Mouse (Mus musculus): ENCODE measurements around the gene Anapc16.

Anapc16 gene

DNA sequence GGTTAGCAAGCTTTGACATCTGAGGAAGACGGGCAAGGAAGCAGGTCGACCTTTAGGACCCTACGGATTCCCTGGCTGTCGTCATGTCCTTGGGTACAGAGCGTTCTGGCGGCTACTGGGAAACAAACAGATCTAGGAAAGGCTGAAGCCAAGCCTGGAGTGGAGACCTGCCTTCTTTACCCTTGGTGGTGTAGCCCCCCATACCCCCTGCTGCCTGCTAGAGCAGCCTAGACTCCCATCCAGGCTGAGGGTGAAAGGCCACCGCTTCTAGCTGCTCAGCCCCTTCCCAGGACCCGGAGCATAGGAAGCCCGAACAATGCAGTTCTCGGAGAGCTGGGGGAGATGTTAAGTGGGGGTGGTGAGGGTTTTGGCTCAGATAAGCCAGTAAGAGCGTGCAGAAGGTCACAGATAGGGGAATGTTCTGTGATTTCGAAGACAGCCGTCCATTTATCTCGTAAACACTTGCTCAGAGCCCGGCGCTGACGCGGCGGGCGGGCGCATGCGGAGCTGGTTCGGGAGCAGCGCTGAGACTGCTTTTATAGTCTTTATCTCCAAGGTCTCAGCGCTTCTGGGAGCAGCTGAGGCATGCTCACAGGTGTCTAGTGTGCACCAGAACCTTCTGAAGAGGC lies 33.0 kb downstream of the Anapc16 start:
- peak; percentile 94 for DNase-seq

GRCm38 (mm10) chr10:59967309-59967942 lies 35.5 kb downstream of the Anapc16 start:
- peak; percentile 47 for DNase-seq

DNA sequence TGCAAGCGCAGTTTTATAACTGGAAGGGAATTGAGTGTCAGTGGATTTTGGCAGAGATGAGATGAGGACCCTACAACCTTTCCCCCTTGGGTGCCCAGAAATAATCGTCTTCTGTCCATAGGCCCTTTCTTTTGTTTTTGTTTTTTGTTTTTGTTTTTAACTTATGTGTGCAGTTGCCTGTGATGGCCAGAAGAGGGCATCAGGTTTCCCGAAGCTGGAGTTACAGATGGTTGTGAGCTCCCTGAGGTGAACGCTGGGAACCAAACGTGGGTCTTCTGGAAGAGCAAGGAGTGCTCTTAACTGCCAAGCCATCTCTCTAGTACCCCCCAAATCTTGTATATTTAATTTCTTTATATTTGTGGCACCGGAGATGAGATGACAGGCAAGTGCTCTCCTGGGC lies 36.2 kb downstream of the Anapc16 start:
- no peak for DNase-seq

- DNase-seq, result no peak
These were observed 37.1 kb downstream of the Anapc16 start for GRCm38 (mm10) chr10:59965788-59966187.

DNA sequence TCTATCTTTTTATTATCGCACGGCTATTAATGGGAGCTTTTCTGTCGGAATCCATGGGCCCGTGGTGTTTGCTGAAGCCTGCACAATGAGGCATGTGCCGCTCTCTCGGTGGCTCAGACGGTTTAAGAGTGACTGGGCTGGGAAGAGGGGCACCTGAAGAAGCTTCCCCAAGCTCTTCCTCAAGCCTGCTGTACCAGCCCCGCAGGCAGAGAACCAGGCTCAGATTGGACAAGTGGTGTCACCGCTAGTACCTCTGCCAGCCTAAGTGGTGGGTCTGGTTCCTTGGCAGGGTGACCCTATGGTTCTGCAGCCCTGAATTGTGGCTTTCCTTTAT lies 37.6 kb downstream of the Anapc16 start:
- DNase-seq, result no peak

DNA sequence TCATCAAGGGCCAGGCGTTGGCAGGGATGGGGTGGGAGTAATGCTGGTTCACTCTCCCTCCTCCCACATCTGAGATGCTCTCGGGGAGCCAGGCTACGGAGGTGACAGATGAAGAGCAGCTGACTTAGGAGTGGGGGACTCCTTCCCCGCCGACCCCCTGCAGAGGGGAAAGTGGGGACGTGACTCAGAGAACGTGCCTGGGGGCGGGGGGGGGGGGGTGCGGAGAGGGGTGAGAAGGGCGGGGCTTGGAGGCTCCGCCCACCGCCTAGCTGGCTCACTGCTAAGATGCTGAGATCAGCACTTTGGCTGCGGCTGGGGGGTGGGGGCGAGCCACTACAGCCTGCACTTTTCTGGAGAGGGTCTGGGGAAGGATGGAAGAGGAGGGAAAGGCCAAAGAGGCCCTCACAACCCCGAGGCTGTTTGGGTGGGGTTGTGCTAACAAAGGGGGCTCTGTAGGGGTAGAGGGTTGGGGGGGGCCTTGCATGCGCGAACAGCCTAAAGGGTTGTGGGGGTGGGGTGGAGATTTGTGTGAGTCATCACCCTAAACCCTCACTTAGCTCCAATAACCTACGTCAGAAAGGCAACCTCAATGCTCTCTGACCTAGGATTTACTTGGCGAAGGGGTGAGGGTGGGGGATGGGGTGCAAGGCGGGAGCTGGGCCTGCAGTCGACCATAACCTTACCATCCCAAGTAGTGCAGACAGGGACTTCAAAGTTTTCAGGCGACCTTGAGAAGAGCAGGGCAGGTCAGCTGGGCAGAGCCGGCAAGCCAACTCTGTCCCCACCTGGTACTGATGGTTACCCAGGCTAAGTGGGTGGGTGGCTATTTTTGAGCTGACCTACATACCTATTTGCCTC lies 38.2 kb downstream of the Anapc16 start:
- DNase-seq, result peak; percentile 13

- DNase-seq, result no peak
These were observed 39.3 kb downstream of the Anapc16 start for GRCm38 (mm10) chr10:59963609-59964008.

DNA sequence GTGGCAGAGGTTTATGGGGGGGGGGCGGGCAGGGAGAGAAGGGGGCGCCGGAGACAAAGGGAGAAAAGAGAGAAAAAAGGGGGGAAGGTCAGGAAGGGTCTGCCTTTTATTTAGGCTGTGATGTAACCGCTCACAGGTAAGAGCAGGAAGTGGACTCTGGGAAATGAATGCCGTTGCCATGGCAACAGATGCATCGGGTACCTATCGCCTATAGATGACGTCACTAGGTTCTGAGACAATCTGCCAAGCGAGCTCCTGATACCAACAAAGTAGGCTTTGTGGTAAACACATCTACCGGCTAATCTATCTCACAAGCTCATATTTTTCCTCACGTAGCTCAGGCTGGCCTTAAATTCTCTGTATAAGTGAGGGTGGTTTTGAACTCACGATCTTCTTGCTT lies 43.4 kb downstream of the Anapc16 start:
- DNase-seq, result no peak

DNA sequence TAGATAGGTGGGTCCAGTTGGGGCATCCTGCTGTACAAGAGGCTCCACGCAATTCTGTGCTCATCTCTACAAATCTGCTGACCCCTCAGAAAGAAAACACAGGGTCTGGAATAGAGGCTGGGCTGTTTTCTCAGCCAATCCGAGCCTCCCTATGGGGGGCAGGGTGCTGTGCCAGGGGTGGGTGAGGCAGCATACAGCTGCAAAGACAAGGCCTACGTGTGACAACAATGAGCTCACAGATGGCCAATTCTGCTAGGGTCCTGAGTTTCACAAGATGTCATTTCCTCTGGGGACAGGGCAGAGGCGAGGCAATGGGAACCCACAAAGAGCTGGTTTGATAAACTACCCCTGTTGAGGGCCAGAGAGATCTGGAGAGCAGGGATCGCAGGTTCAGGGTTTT lies 44.5 kb downstream of the Anapc16 start:
- no peak for DNase-seq

DNA sequence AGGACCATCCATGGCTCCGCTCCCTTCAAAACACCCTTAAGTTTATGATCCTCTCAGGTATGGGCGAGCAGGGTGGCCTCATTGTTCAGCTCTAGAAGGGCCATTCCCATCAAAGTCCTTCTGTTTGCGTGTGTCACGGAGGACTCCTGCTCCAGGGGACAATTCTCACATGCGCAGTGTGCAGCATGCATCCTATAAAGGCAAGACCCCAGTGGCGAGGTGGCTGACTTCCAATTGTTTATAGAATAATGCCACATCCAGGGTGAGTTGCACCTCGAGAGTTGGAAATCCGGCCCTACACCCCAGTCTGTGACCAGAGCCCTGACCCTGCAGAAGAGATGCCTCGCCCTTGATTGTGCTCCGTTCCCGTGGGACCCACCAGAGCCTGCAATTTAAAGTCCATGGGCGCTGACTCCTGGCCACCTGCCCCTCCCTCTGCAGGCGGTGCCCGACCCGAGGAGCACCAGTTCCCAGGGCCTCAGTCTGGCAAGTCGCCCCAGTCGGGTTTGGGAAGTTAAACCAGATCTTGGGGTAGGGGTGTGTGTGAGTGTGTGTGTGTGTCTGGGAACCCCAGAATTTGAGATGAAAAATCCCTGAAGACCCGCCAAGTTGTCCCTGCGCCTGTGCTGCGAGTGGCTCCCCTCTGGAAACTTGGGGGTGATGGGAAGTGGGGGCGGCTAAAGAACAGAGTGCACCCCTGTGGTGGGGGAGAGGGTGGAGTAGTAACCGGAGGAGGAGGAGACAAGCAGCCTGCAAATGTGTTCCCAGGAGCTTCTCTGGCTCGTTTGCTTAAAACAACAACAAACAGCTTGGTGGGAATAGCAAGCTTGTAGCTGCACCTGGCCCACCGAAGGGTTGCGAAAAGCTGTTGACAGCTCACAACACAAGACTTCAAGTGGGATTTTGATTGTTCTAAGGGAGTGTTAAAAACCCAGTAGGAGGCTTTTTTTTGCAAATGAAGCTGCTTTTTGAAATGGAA lies 45.5 kb downstream of the Anapc16 start:
- DNase-seq, result peak; percentile 27

- DNase-seq, result no peak
These were observed 46.3 kb downstream of the Anapc16 start for GRCm38 (mm10) chr10:59956681-59957080.

DNA sequence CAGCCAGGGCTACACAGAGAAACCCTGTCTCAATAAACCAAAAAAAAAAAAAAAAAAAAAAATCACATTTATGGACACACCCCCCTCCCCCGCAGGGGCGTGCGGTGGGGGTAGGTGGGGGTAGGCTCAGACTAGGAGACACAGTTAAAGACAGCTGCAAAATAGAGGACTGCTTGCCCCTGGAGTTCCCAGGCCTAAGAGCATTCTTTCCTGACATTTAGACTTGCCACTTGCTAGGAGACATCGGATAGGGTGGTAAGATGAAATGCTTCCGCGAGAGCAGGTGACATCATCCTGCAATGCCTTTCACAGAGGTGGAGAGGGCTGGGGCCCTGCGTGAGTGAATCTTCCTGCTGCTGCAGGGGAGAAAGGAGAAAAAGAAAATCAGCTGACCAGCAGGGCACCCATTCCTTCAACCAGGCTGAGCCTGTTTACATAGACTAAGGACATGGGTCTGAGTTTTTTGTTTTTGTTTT lies 49.3 kb downstream of the Anapc16 start:
- DNase-seq, result no peak

DNA sequence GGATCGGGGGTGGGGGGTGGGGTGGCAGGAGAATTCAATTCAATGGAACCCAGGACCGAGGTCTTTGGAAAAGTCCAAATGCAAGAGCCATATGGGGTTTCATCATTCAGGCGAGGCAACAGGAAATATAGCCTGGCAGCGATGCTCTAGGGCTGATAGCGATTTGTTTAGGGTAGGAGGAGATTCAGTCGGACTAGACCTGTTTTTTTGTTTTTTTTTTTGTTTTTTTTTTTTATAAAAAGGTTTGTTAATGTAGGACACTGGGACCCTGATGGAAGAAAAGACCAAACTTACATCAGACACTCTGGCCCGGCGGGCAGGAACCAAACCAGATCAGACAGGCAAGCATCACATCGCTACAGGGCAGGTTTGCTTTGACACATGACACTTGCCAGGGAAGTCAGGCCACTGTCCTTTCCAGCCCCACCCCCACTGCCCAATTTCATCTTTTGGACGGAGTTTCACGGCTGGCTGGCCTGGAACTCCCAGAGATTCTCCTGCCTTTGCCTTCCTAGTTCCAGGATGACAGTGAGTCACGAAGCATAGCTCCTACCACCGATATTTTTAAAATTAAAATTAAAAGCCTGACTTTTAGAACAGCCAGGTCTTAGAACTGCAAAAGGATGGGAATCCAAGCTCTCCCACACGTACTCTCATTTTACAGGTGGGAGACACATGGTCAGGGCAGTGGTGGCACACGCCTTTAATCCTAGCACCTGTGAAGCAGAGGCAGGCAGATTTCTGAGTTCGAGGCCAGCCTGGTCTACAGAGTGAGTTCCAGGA lies 50.0 kb downstream of the Anapc16 start:
- peak; percentile 43 for DNase-seq

- no peak for DNase-seq
These were observed 50.7 kb downstream of the Anapc16 start for GRCm38 (mm10) chr10:59952152-59952780.

- peak; percentile 100 for DNase-seq
These were observed 51.5 kb downstream of the Anapc16 start, which contains the start of gene Ddit4 for GRCm38 (mm10) chr10:59951211-59952151. TSS of gene Ddit4 (minus strand) at chr10:59951834.

- DNase-seq, result peak; percentile 91
These were observed 52.2 kb downstream of the Anapc16 start for GRCm38 (mm10) chr10:59950716-59951191.

DNA sequence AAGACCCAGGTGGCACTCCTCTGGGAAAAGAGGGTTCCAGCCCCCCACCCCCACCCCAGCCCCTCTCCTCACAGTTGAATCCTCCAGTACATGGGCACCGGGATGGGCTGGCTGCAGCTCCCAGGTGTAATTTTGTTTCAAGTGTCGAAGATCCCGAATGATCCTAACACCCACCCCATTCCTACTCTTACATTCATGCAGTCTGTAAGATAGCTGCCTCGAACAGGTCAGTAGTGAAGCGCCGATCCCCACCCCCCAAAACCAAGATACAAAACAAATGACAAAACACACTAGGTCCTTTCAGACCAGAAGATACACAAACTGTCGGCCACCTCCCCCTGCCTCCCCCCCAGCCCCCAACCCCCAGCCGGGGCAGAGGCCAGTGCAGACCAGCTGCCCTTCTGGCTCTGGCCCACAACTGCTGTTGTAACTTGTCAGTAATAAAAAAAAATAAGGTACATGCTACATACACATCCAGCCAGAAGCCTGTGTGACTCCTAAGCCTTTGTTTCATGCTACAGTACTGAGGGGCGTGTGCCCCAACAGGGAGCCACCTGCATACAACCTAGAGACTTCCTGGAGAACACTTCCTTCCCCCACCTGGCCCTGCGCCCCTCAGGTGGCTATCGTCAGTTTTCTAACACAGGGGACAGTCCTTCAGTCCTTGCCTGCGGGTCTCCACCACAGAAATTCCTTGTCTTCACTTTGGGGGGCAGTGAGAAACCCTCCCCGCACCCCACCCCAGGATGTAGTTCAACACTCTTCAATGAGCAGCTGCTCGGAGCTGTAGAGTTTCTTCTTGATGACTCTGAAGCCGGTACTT lies 52.9 kb downstream of the Anapc16 start:
- DNase-seq, result no peak

DNA sequence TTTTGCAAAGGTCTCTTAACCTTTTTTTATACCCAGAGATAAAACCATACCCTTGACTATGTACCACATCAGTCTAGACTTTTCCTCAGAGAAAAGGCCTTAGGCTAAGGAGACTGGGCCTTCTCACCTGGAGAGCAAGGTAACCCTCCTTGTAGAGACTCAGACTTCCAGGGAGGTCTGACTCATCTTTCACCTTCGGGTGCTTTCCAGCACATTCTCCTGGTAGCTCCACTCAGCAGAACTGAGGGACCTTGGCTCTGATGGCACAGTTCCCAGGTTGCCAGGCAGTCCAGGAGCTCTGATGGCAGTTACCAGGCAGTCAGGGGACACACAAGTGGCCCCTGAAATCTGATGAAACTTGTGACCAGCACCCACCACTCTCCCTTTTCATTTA lies 53.7 kb downstream of the Anapc16 start:
- no peak for DNase-seq
